Mouse (Mus musculus): ENCODE measurements around the gene Pomt2. TPM values are rescaled to one million over a fixed set of nuclear protein-coding genes. Genes with fewer than 3 reads are reported as not detected.

The Pomt2 gene
- 3.0 TPM for polyA plus RNA-seq (2017; shearing (Covaris generic))

DNA sequence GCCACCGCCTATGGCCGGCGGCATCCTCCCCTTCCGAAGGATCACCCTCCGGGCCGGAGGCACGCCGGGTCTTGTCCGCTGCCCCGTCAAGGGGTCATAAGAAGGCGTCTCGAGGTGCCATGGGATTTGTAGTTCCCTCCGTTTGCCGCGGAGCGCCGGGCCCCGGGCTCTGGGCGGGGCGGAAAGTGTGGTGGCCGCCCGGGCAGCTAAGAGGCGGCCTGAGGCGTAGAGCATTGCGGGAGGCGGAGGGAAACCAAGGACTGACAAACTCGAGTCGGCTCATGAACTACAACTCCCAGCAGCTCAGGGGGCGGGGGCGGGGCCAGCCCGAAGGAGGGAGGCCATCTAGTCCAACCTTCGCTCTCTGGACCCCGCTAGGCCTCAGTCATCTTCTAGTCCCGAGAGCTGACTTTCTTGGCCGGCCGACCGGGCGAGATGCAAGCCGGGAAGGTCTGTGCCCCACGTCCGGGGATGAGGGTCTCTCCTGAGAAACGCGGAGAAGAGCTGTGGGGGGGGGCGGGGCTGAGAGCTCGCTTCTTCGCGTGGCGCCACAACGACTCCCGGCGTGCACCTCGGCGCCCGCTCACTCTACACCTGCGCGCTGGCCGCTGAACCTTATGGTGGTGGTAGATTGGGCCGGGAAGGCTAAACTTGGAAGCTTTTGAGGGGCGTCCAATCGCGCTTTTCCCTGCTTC, at the start of gene Pomt2:
Pomt2 (minus strand) TSS at position 574 of the 695 bp plus-strand sequence.

DNA sequence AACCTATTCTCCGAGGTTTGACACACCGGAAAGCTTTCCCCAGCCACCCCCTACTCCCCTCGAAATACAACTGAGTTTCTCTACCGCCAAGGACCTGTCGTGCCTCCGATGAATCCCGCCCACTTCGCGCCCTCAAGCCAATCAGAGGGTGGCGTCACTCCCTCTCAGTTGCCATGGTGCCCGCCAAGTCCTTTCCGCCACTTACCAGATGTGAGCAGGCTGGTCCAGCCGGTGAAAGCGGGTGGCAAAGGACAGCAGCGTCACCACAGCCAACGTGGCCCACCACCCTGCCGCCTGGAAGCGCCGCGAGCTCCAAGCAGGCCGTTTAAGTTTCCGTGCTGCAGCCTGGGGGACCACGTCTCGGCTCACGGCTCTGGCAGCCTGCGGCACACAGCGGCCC, 802 bp downstream of the Pomt2 start, which contains the start of gene Gstz1:
Gstz1 (plus strand) TSS at position 200 of the 400 bp plus-strand sequence.

DNA sequence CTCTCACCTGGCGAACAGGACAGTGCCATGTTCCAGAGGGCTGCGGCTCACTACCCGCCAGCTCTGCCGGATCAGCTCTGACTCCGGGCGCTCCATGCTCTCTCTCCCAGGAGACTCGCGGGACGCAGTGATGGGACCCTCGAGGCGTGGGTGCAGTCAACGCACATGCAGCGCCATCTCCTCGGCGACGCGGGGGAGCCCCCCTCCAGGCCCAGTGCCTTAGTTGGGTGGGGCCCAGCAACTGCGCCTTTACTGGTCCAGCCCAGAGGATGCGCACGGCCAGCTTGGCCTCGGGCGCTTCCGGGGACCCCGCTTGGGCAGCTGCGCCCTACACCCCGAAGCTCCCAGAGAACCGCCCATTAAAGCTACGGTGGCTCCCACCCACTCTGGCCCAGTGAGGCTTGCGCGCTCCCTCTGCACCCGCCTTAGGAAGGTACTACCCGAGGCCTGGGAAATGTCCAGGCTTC, 45.6 kb downstream of the Pomt2 start, which contains the start of gene Ngb:
Ngb (minus strand) TSS at position 375 of the 467 bp plus-strand sequence.

Other genes starting within 250 kb of the Pomt2 start
- 35.7 TPM for gene Cipc, start 200.9 kb downstream of the Pomt2 start, polyA plus RNA-seq (2017; shearing (Covaris generic))
- gene Zdhhc22, start 157.5 kb downstream of the Pomt2 start, polyA plus RNA-seq (2017; shearing (Covaris generic)): 0.21 TPM
- 1.0 TPM for gene Tmem63c, start 126.6 kb downstream of the Pomt2 start, polyA plus RNA-seq (2017; shearing (Covaris generic))
- 0.17 TPM for gene Ngb, start 45.4 kb downstream of the Pomt2 start, polyA plus RNA-seq (2017; shearing (Covaris generic))
- 11.0 TPM for gene Gstz1, start 803 bp downstream of the Pomt2 start, polyA plus RNA-seq (2017; shearing (Covaris generic))
- 2.1 TPM for gene Samd15, start 51.8 kb upstream of the Pomt2 start, polyA plus RNA-seq (2017; shearing (Covaris generic))
- gene Tmed8, start 52.5 kb upstream of the Pomt2 start, polyA plus RNA-seq (2017; shearing (Covaris generic)): 4.3 TPM
- 2.1 TPM for gene Noxred1, start 90.8 kb upstream of the Pomt2 start, polyA plus RNA-seq (2017; shearing (Covaris generic))
- gene Vipas39, start 118.3 kb upstream of the Pomt2 start, polyA plus RNA-seq (2017; shearing (Covaris generic)): 43.2 TPM
- gene Ahsa1, start 118.5 kb upstream of the Pomt2 start, polyA plus RNA-seq (2017; shearing (Covaris generic)): 187 TPM
- not detected for gene Ism2, start 151.7 kb upstream of the Pomt2 start, polyA plus RNA-seq (2017; shearing (Covaris generic))
- 76.1 TPM for gene Sptlc2, start 240.4 kb upstream of the Pomt2 start, polyA plus RNA-seq (2017; shearing (Covaris generic))